Mouse (Mus musculus) small intestine, adult 10 weeks (tissue): ENCODE results near the gene Trove2. TPM values are rescaled to one million over a fixed set of nuclear protein-coding genes. Genes with fewer than 3 reads are reported as not detected.

ENCODE experiments used
- polyA plus RNA-seq: library from polyadenylated mRNA; stranded (reverse); fragments of 350-450 nt; fragmentation: Illumina TruSeq; extraction: RNeasy Lipid Tissue Mini Kit (QIAGEN cat#74804); gene quantifications from one replicate; pipeline ENCODE4 v1.2.3, GENCODE M21; 2014; ENCODE audit warnings: low replicate concordance

The Trove2 gene
- polyA plus RNA-seq: 11.3 TPM

DNA sequence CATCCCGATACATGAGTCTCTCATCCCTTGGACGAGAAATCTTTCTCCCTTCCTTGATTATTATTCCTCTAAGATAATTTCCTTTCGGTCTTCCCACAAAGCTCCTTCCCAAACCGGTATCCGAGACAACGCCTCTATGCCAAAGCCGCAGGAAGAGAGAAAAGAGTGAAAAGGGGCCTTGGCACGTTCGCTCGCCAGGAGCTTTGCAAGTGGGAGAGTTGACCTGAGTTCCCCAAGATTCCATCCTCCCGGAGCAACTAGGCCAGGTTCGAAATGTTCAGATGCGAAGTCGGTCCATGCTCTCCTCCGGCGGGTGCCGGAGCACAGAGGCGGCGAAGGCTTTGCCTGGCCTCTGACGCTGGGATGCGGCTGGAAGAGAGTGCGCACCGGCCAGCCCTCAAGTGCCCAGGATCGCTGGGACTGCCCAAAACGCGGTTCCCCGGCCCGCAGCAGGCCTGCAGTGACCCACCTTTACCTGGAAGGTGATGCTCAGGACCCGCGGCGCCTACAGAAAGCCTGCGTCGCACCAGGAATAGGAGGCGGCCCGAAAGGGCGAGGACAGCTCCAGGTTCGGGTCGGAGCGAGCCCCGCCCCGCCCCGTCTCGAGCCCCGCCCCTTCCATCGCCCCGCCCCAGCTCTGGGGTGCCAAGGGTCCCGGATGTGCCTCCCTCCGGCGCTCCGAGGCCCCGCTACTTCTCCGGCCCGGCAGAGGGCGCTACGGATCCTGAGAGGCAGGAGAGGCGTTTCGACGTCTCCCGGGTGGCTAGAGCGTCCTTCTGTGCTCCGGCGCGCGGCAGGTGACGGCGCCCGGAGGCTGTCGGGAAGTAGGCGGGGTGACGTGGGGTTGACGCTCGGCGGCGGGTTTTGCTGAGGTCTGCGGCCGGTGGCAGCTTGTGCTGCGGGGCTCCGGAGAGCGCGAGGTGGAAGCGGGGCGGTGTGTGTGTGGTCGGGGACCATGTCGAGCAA lies at the start of gene Trove2, which contains the start of gene Uchl5:
Gene Trove2 (minus strand): TSS at position 623 of the 966 bp plus-strand sequence.
Gene Uchl5 (plus strand): TSS at position 827 of the 966 bp plus-strand sequence.

DNA sequence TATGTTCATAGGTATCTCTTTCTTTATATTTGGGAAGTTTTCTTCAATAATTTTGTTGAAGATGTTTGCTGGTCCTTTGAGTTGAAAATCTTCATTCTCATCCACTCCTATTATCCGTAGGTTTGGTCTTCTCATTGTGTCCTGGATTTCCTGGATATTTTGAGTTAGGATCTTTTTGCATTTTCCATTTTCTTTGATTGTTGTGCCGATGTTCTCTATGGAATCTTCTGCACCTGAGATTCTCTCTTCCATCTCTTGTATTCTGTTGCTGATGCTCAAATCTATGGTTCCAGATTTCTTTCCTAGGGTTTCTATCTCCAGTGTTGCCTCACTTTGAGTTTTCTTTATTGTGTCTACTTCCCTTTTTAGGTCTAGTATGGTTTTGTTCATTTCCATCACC lies 60.8 kb downstream of the Trove2 start, which contains the start of gene Glrx2:
Gene Glrx2 (plus strand): TSS at position 301 of the 400 bp plus-strand sequence.

DNA sequence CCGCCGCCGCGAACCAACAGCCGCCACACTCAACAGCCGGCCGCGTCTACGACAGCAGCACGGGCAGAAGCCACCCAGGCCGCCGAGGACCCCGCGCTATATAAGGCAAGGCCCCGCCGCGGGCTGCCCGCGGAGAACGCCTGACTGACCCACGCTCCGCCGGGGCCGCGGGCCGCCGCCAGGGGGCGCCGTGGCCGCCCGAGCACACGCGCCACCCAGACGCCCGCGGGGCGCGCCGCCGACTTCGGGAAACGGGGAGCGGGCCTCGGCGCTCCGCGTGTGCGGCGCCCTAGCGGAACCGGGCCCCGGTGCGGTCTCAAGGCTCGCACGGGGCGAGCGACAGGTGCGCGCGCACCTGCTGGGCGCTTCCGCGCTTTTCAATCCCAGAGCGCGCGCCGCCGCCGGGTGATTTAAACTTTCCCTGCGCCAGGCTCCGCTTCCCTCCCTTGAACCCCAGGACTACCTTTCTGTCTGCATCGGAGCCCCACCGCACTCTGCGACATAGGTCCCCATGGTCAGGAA lies 74.1 kb downstream of the Trove2 start, which contains the start of gene Cdc73:
Gene Cdc73 (minus strand): TSS at position 153 of the 522 bp plus-strand sequence.

Other genes with a start within 250 kb of the Trove2 start
- gene B3galt2, start 136.4 kb downstream of the Trove2 start, polyA plus RNA-seq: 2.5 TPM
- 67.7 TPM for gene Cdc73, start 74.2 kb downstream of the Trove2 start, polyA plus RNA-seq
- gene Glrx2, start 60.7 kb downstream of the Trove2 start, polyA plus RNA-seq: 90.0 TPM
- 154 TPM for gene Uchl5, start 204 bp upstream of the Trove2 start, polyA plus RNA-seq
- 91.6 TPM for gene Rgs2, start 227.1 kb upstream of the Trove2 start, polyA plus RNA-seq